8 mouse cellular contexts compared by ENCODE assay signal in the genomic region with DNA sequence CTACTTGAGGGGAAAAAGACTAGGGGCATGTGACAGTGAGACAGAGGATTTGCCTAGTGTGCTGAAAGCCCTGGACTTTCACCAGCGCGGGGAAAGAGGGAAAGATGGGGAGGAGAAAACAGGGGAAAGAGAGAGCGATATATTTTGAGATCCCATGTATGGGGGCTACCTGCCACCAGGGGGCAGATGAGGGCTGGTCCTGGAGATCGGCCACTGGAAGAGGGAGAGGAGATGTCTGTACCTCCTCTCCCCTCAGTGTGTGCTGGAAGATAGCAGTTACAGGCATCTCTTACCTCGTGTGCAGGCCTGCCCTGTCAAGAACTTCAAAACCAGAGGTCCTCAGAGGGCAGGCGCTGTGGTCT.
A peak's percentile ranks its signal among the peaks of the same experiment; 100 is the strongest.
DNase-seq lines count a peak whose midpoint lies in the region; ATAC-seq lines count a peak whose summit lies in the region.

No protein-coding gene starts in this region.

- peak overlapping the region; percentile 53 for H3K9ac ChIP-seq in forebrain, embryonic 16.5 days (replicated peaks; ENCODE audit: low read depth, low read length)
- H3K9ac ChIP-seq in hindbrain, embryonic 11.5 days (ENCODE audit: low read depth, low read length) = no peak overlapping the region

- H3K4me3 ChIP-seq in forebrain, embryonic 16.5 days (replicated peaks; ENCODE audit: low read length) = peak overlapping the region; percentile 38
- H3K4me3 ChIP-seq in hindbrain, embryonic 11.5 days (ENCODE audit: low read depth, low read length) = peak overlapping the region; percentile 14; the same call in 1 of the 2 replicates
- peak overlapping the region; percentile 5; the same call in 1 of the 2 replicates for H3K4me3 ChIP-seq in macrophage (ENCODE audit: inconsistent target)

- DNase-seq in MN1 (ENCODE audit: low spot score) = peak; percentile 90
- peak; percentile 34 for DNase-seq in cerebellum, adult 11-12 months
- DNase-seq in hindbrain, embryonic 11.5 days (ENCODE audit: low spot score) = peak; percentile 87
- DNase-seq in layer of hippocampus, postnatal 36 days = peak; percentile 54 to 66
- DNase-seq in retina, postnatal 7 days (ENCODE audit: low read depth, low spot score) = peak; percentile 59
- DNase-seq in urinary bladder, postnatal 14 days (ENCODE audit: low spot score) = peak; percentile 69

- ATAC-seq in forebrain, embryonic 16.5 days = peak; percentile 88
- peak; percentile 72 for ATAC-seq in hindbrain, embryonic 11.5 days (ENCODE audit: low FRiP score)

- peaks cover 3% of the 10 kb centered on the region; the same call in 1 of the 2 replicates for H3K9me3 ChIP-seq in forebrain, embryonic 16.5 days (ENCODE audit: control insufficient read depth, low read length)
- H3K9me3 ChIP-seq in hindbrain, embryonic 11.5 days (ENCODE audit: control insufficient read depth, low read length) = no peaks in the 10 kb centered on the region

- H3K4me1 ChIP-seq in forebrain, embryonic 16.5 days (replicated peaks; ENCODE audit: control insufficient read depth, insufficient read depth, low read length) = peaks cover 7% of the 10 kb centered on the region
- H3K4me1 ChIP-seq in hindbrain, embryonic 11.5 days (replicated peaks; ENCODE audit: control insufficient read depth, insufficient read depth, low read length) = no peaks in the 10 kb centered on the region; the same call in 1 of the 2 replicates

- no peaks in the 10 kb centered on the region for H3K36me3 ChIP-seq in forebrain, embryonic 16.5 days (ENCODE audit: control insufficient read depth, insufficient read depth)
- no peaks in the 10 kb centered on the region for H3K36me3 ChIP-seq in hindbrain, embryonic 11.5 days (ENCODE audit: control insufficient read depth, insufficient read depth, low read length)
- no peaks in the 10 kb centered on the region for H3K36me3 ChIP-seq in macrophage (ENCODE audit: inconsistent target)

- no peak overlapping the region for H3K27ac ChIP-seq in forebrain, embryonic 16.5 days (ENCODE audit: low read length)
- no peak overlapping the region for H3K27ac ChIP-seq in hindbrain, embryonic 11.5 days (ENCODE audit: low read depth, low read length)
- no peak overlapping the region for H3K27ac ChIP-seq in macrophage

- no peaks in the 10 kb centered on the region for H3K79me2 ChIP-seq in macrophage (ENCODE audit: inconsistent target)

- peak overlapping the region; percentile 65 for H3K4me2 ChIP-seq in forebrain, embryonic 16.5 days (ENCODE audit: low read length)
- peak overlapping the region; percentile 31 for H3K4me2 ChIP-seq in hindbrain, embryonic 11.5 days (replicated peaks; ENCODE audit: low read depth, low read length)

- no peaks in the 10 kb centered on the region for H3K27me3 ChIP-seq in forebrain, embryonic 16.5 days (replicated peaks; ENCODE audit: control insufficient read depth, insufficient read depth, low read length)
- H3K27me3 ChIP-seq in hindbrain, embryonic 11.5 days (ENCODE audit: control insufficient read depth, insufficient read depth, low read length) = no peaks in the 10 kb centered on the region

- WGBS in forebrain, embryonic 16.5 days = 1% methylated on average over 6 of the region's 6 CpGs
- 4% methylated on average over 6 of the region's 6 CpGs for WGBS in hindbrain, embryonic 11.5 days
- 1% methylated on average over 6 of the region's 6 CpGs for WGBS in macrophage (ENCODE audit: missing documents)

Comparison
In these comparisons a context has a peak if more than half of its experiments do, and no peak if none do; other contexts are left out.
1. DNase-seq: peak in every context shown above with its lines; median percentile 90 in MN1; 87 in hindbrain, embryonic 11.5 days; 69 in urinary bladder, postnatal 14 days; 60 in layer of hippocampus, postnatal 36 days; 59 in retina, postnatal 7 days; 34 in cerebellum, adult 11-12 months.